Mouse (Mus musculus): ENCODE results near the gene Sebox.

DNA sequence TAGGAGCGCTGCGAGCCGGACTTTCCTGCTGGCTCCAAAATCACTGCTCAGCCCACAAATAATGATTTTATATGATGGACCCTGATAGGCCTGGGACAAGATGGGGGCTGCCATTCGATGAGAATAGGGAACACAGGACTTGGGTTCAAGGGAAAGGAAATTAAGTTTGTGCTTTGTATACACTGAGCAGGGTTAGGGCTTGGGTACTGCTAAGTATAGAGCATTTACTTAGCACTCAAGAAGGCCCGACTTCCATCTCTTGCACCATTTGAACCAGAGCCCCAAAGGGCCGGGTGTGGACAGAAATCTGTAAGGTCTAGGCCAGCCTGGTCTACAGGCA lies 47.8 kb downstream of the Sebox start:
- no peak for TF ChIP-seq GATA1 (IDR thresholded peaks at IDR 0.05; ENCODE audit: borderline replicate concordance, low read length)
- TF ChIP-seq FLI1 (IDR thresholded peaks at IDR 0.05; ENCODE audit: low read length), result no peak

Measured in megakaryocyte, embryonic 14.5 days (primary cell).